Mouse (Mus musculus): Measurements from ENCODE around the gene Arid1b. TPM values are rescaled to one million over a fixed set of nuclear protein-coding genes. Genes with fewer than 3 reads are reported as not detected.

Gene Arid1b
- polyA plus RNA-seq, 1 experiment from 2014 or later, result 22.6 TPM

- no peak for ATAC-seq (ENCODE audit: insufficient number of reproducible peaks, insufficient read depth, low FRiP score, low read depth)
- WGBS, result 68% methylated on average over 8 of the region's 8 CpGs
- no peak overlapping the region for H3K4me2 ChIP-seq (replicated peaks; ENCODE audit: low read depth, low read length)
Measured at GRCm38 (mm10) chr17:5133831-5134230, 139.7 kb downstream of the Arid1b start.

GRCm38 (mm10) chr17:5134271-5134670 is 140.1 kb downstream of the Arid1b start:
- no peaks in the 10 kb centered on the region for H3K9me3 ChIP-seq (ENCODE audit: control insufficient read depth, low read depth, low read length)
- ATAC-seq (ENCODE audit: insufficient number of reproducible peaks, insufficient read depth, low FRiP score, low read depth), result no peak
- peaks cover 5% of the 10 kb centered on the region; the same call in 1 of the 2 replicates for H3K36me3 ChIP-seq (ENCODE audit: control insufficient read depth, insufficient read depth, low read length)
- no peak overlapping the region for H3K4me3 ChIP-seq (ENCODE audit: low read depth, low read length)
- no peaks in the 10 kb centered on the region for H3K27me3 ChIP-seq (ENCODE audit: control insufficient read depth, insufficient read depth, low read length)
- no peak overlapping the region for H3K9ac ChIP-seq (replicated peaks; ENCODE audit: low read depth, low read length)
- no peak overlapping the region for H3K4me2 ChIP-seq (replicated peaks; ENCODE audit: low read depth, low read length)
- WGBS, result 62% methylated on average over 8 of the region's 8 CpGs
- peaks cover 14% of the 10 kb centered on the region for H3K4me1 ChIP-seq (ENCODE audit: control insufficient read depth, insufficient read depth, low read length)
- H3K27ac ChIP-seq (ENCODE audit: low read length), result no peak overlapping the region

More at GRCm38 (mm10) chr17:5133831-5134230, 139.7 kb downstream of the Arid1b start:
- H3K4me1 ChIP-seq (ENCODE audit: control insufficient read depth, insufficient read depth, low read length), result peaks cover 10% of the 10 kb centered on the region
- H3K27ac ChIP-seq (ENCODE audit: low read length), result no peak overlapping the region
- no peaks in the 10 kb centered on the region for H3K27me3 ChIP-seq (ENCODE audit: control insufficient read depth, insufficient read depth, low read length)
- H3K9ac ChIP-seq (replicated peaks; ENCODE audit: low read depth, low read length), result no peak overlapping the region
- H3K9me3 ChIP-seq (ENCODE audit: control insufficient read depth, low read depth, low read length), result no peaks in the 10 kb centered on the region
- peaks cover 5% of the 10 kb centered on the region; the same call in 1 of the 2 replicates for H3K36me3 ChIP-seq (ENCODE audit: control insufficient read depth, insufficient read depth, low read length)
- no peak overlapping the region for H3K4me3 ChIP-seq (ENCODE audit: low read depth, low read length)

GRCm38 (mm10) chr17:5137936-5138335 is 143.8 kb downstream of the Arid1b start:
- H3K4me3 ChIP-seq (ENCODE audit: low read depth, low read length), result no peak overlapping the region
- ATAC-seq (ENCODE audit: insufficient number of reproducible peaks, insufficient read depth, low FRiP score, low read depth), result no peak
- no peaks in the 10 kb centered on the region for H3K9me3 ChIP-seq (ENCODE audit: control insufficient read depth, low read depth, low read length)
- no peaks in the 10 kb centered on the region for H3K27me3 ChIP-seq (ENCODE audit: control insufficient read depth, insufficient read depth, low read length)
- WGBS, result 46% methylated on average over 3 of the region's 3 CpGs
- H3K36me3 ChIP-seq (ENCODE audit: control insufficient read depth, insufficient read depth, low read length), result no peaks in the 10 kb centered on the region
- H3K4me2 ChIP-seq (replicated peaks; ENCODE audit: low read depth, low read length), result no peak overlapping the region
- H3K4me1 ChIP-seq (ENCODE audit: control insufficient read depth, insufficient read depth, low read length), result peaks cover 18% of the 10 kb centered on the region
- H3K27ac ChIP-seq (ENCODE audit: low read length), result peak overlapping the region; percentile 48
- H3K9ac ChIP-seq (replicated peaks; ENCODE audit: low read depth, low read length), result no peak overlapping the region

DNA sequence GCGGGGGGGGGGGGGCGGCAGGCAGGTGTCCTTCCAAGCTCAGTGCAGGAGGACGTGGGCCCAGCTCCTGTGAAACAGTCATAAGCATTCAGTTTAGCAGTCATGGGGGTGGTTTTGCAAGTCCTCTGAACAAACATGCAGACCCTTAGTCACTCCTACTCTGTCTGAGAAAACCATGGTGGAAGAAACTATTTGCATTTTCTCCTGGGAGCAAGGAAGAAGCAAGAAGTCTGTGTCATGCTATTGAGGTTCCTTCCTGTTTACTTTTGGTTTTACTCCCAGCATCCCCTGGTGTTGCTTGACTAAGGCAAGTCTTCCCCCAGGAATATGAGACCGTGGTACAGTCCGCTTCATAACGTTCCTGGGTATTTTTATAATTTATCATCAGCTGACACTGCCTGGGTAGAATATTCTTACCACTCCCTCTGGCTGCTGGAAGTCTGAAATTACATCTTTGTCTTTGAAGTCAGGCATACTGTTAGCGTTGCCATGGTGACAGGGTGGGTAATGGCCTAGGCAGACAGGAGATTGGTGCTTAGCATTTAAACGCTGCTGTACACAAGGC is 144.6 kb downstream of the Arid1b start:
- Histone ChIP-seq H3K4me1 (ENCODE audit: control insufficient read depth, insufficient read depth, low read length) (peaks cover 18% of the 10 kb centered on the region), H3K27me3 (ENCODE audit: control insufficient read depth, insufficient read depth, low read length) (no peaks in the 10 kb centered on the region), H3K9ac (replicated peaks; ENCODE audit: low read depth, low read length) (no peak overlapping the region), H3K27ac (ENCODE audit: low read length) (peak overlapping the region; percentile 52; the same call in 1 of the 2 replicates), H3K4me2 (replicated peaks; ENCODE audit: low read depth, low read length) (no peak overlapping the region), H3K9me3 (ENCODE audit: control insufficient read depth, low read depth, low read length) (no peaks in the 10 kb centered on the region), H3K36me3 (ENCODE audit: control insufficient read depth, insufficient read depth, low read length) (no peaks in the 10 kb centered on the region), H3K4me3 (ENCODE audit: low read depth, low read length) (no peak overlapping the region)
- peak; percentile 82 for ATAC-seq (ENCODE audit: insufficient number of reproducible peaks, insufficient read depth, low FRiP score, low read depth)
- WGBS, result 9% methylated on average over 8 of the region's 8 CpGs

GRCm38 (mm10) chr17:5139553-5139952 is 145.4 kb downstream of the Arid1b start:
- ATAC-seq (ENCODE audit: insufficient number of reproducible peaks, insufficient read depth, low FRiP score, low read depth), result no peak
- peak overlapping the region; percentile 11; the same call in 1 of the 2 replicates for H3K27ac ChIP-seq (ENCODE audit: low read length)
- H3K4me1 ChIP-seq (ENCODE audit: control insufficient read depth, insufficient read depth, low read length), result peaks cover 18% of the 10 kb centered on the region
- H3K4me2 ChIP-seq (replicated peaks; ENCODE audit: low read depth, low read length), result no peak overlapping the region
- H3K9ac ChIP-seq (replicated peaks; ENCODE audit: low read depth, low read length), result no peak overlapping the region
- WGBS, result 42% methylated on average over 8 of the region's 8 CpGs
- H3K9me3 ChIP-seq (ENCODE audit: control insufficient read depth, low read depth, low read length), result no peaks in the 10 kb centered on the region
- H3K4me3 ChIP-seq (ENCODE audit: low read depth, low read length), result no peak overlapping the region
- no peaks in the 10 kb centered on the region for H3K36me3 ChIP-seq (ENCODE audit: control insufficient read depth, insufficient read depth, low read length)
- H3K27me3 ChIP-seq (ENCODE audit: control insufficient read depth, insufficient read depth, low read length), result no peaks in the 10 kb centered on the region

DNA sequence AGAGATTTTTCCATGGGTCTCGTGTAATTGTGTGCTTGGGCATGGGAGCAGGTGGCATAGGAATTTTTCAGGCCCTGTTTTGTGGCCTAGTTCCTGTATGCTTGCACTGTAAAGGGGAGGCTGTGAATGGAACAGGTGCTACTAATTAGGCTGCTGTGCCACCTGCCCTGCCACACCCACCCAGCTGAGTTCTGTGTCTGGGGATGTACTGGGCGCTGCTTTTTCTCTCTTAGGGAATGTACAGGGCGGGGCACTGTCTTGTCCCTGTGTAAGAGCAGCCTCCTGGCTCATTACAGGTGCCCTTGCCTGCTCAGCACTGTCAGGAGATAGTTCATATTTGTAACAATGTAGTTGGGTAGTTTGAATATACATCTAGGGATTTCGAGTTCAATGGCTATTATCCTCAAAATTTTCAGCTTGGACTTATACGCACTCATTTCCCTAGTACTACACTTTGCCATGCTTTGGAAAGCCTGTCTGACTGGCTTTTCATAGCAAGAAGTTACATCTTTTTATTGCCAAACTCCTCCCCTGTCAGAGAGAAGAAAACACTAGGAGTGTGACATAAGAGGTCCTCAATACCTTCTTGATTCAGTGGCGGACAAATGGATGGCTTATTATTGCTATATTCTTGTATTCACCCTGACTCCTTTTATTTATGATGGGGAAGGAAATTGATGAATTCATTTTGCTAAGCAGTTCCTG is 149.8 kb downstream of the Arid1b start:
- Histone ChIP-seq H3K4me2 (replicated peaks; ENCODE audit: low read depth, low read length) (no peak overlapping the region), H3K27me3 (ENCODE audit: control insufficient read depth, insufficient read depth, low read length) (no peaks in the 10 kb centered on the region), H3K4me3 (ENCODE audit: low read depth, low read length) (no peak overlapping the region), H3K27ac (ENCODE audit: low read length) (no peak overlapping the region), H3K4me1 (ENCODE audit: control insufficient read depth, insufficient read depth, low read length) (peaks cover 7% of the 10 kb centered on the region; the same call in 1 of the 2 replicates), H3K36me3 (ENCODE audit: control insufficient read depth, insufficient read depth, low read length) (no peaks in the 10 kb centered on the region), H3K9ac (replicated peaks; ENCODE audit: low read depth, low read length) (no peak overlapping the region), H3K9me3 (ENCODE audit: control insufficient read depth, low read depth, low read length) (no peaks in the 10 kb centered on the region)
- WGBS, result 85% methylated on average over 6 of the region's 6 CpGs
- ATAC-seq (ENCODE audit: insufficient number of reproducible peaks, insufficient read depth, low FRiP score, low read depth), result no peak

- H3K27ac ChIP-seq (ENCODE audit: low read length), result 0 out of 2 replicates have a peak overlapping the region, but pooled peaks have one; percentile 28
- no peaks in the 10 kb centered on the region for H3K9me3 ChIP-seq (ENCODE audit: control insufficient read depth, low read depth, low read length)
- peaks cover 17% of the 10 kb centered on the region; the same call in 1 of the 2 replicates for H3K4me1 ChIP-seq (ENCODE audit: control insufficient read depth, insufficient read depth, low read length)
- H3K9ac ChIP-seq (replicated peaks; ENCODE audit: low read depth, low read length), result no peak overlapping the region
- 43% methylated on average over 7 of the region's 7 CpGs for WGBS
- peak; percentile 79; the same call in 1 of the 2 replicates for ATAC-seq (ENCODE audit: insufficient number of reproducible peaks, insufficient read depth, low FRiP score, low read depth)
- H3K36me3 ChIP-seq (ENCODE audit: control insufficient read depth, insufficient read depth, low read length), result no peaks in the 10 kb centered on the region
- no peaks in the 10 kb centered on the region for H3K27me3 ChIP-seq (ENCODE audit: control insufficient read depth, insufficient read depth, low read length)
- no peak overlapping the region for H3K4me2 ChIP-seq (replicated peaks; ENCODE audit: low read depth, low read length)
- no peak overlapping the region for H3K4me3 ChIP-seq (ENCODE audit: low read depth, low read length)
Measured at GRCm38 (mm10) chr17:5150660-5151063, 156.5 kb downstream of the Arid1b start.

DNA sequence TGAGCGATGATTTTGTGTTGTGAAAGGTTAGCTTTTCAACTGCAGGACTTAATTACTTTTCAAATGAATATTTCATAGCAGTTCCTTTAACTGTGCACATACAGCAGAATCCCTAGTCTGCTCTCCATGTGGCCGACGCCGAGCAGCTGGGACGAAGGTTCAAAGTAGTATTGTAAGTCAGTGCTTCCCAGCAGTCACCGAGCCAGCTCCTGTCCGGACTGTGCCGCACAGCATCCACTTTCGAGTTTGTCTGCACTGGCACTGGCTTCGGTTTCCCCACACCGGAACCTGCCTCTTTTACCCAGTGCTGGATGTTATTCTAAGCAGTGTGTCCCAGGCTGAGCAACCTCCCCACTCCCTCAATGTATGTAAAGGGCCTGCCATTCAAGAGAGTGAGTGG is 157.7 kb downstream of the Arid1b start:
- Histone ChIP-seq H3K27me3 (ENCODE audit: control insufficient read depth, insufficient read depth, low read length) (no peaks in the 10 kb centered on the region), H3K4me1 (ENCODE audit: control insufficient read depth, insufficient read depth, low read length) (peaks cover 17% of the 10 kb centered on the region; the same call in 1 of the 2 replicates), H3K36me3 (ENCODE audit: control insufficient read depth, insufficient read depth, low read length) (no peaks in the 10 kb centered on the region), H3K9ac (replicated peaks; ENCODE audit: low read depth, low read length) (no peak overlapping the region), H3K27ac (ENCODE audit: low read length) (no peak overlapping the region), H3K4me3 (ENCODE audit: low read depth, low read length) (no peak overlapping the region), H3K4me2 (replicated peaks; ENCODE audit: low read depth, low read length) (no peak overlapping the region), H3K9me3 (ENCODE audit: control insufficient read depth, low read depth, low read length) (no peaks in the 10 kb centered on the region)
- no peak for ATAC-seq (ENCODE audit: insufficient number of reproducible peaks, insufficient read depth, low FRiP score, low read depth)
- WGBS, result 75% methylated on average over 11 of the region's 11 CpGs

Data from stomach, embryonic 14.5 days (tissue).